Mouse (Mus musculus) lung, embryonic 16.5 days (tissue): ENCODE data around the gene Pip5k1b. TPM values are rescaled to one million over a fixed set of nuclear protein-coding genes. Genes with fewer than 3 reads are reported as not detected.

Experiments used
- ATAC-seq: fragments of 200-750 bp; cut with Nextera tagmentation; 2 replicates; pipeline ENCODE4 v1.8.0; 2017; ENCODE audit warnings: low read depth, mild to moderate bottlenecking, moderate library complexity
- H3K27ac ChIP-seq: fragments of 300-500 bp; sonication (generic); 2 replicates; pipeline ENCODE4 v1.5.1; 2014; ENCODE audit warnings: mild to moderate bottlenecking, control low read depth, low read length
- H3K27me3 ChIP-seq: fragments of 300-500 bp; sonication (generic); 2 replicates; pipeline ENCODE4 v1.6.1; 2014; ENCODE audit warnings: low read depth, low read length, mixed read lengths; ENCODE audit not compliant: control insufficient read depth, insufficient read depth
- H3K36me3 ChIP-seq: fragments of 300-500 bp; sonication (generic); 2 replicates; pipeline ENCODE4 v1.6.1; 2014; ENCODE audit warnings: low read length; ENCODE audit not compliant: control insufficient read depth, insufficient read depth
- H3K4me1 ChIP-seq: fragments of 300-500 bp; sonication (generic); replicated peaks from 2 replicates; pipeline ENCODE4 v1.6.1; 2014; ENCODE audit warnings: low read length, mixed read lengths; ENCODE audit not compliant: control insufficient read depth, insufficient read depth
- H3K4me2 ChIP-seq: fragments of 300-500 bp; sonication (generic); 2 replicates; pipeline ENCODE4 v1.6.1; 2014; ENCODE audit warnings: low read depth, low read length, control low read depth
- H3K4me3 ChIP-seq: fragments of 300-500 bp; sonication (generic); 2 replicates; pipeline ENCODE4 v1.5.1; 2014; ENCODE audit warnings: mild to moderate bottlenecking, low read length, control low read depth
- H3K9ac ChIP-seq: fragments of 300-500 bp; sonication (generic); 2 replicates; pipeline ENCODE4 v1.6.1; 2014; ENCODE audit warnings: low read length, control low read depth
- H3K9me3 ChIP-seq: fragments of 300-500 bp; sonication (generic); 2 replicates; pipeline ENCODE4 v1.6.1; 2016; ENCODE audit warnings: low read length; ENCODE audit not compliant: control insufficient read depth
- WGBS: fragments of 180-500 bp; shearing (Covaris S2); extraction: QIAGEN DNeasy Blood & Tissue Kit; methylation state at CpG from one replicate; pipeline ENCODE4 v1.1.7; 2014; 5-methylcytosine and 5-hydroxymethylcytosine counted together
- polyA plus RNA-seq: library from polyadenylated mRNA; unstranded; fragments of >200 nt; fragmentation: Nextera tagmentation; extraction: Ambion mirVana; gene quantifications from 2 replicates; pipeline ENCODE4 v1.2.1, GENCODE M21; 2015

Gene Pip5k1b
- polyA plus RNA-seq, 1 experiment from 2014 or later, result 3.8 TPM

DNA sequence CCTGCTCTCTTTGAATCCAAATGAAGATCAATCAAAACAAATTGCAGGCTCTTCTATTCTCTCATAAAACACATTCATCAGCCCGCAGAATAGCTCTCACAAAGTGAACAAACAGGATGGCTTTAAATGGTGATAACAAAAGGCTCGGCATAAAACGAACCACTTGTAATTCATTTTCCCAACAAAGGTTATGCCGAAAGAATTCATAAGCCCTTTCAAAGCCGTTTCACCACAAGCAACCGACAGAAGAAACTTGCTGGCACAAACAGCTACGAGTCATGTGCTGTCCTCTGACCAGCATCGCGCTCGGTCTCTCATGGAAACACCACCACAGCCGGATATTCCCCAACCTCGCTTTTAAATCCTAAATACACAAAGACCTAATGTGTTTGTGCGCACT lies 102.3 kb downstream of the Pip5k1b start:
- H3K4me2 ChIP-seq, result no peak overlapping the region
- no peak overlapping the region for H3K27ac ChIP-seq
- no peaks in the 10 kb centered on the region for H3K27me3 ChIP-seq
- H3K4me3 ChIP-seq, result no peak overlapping the region
- H3K36me3 ChIP-seq, result no peaks in the 10 kb centered on the region
- 62% methylated on average over 13 of the region's 13 CpGs for WGBS
- no peak for ATAC-seq
- H3K9ac ChIP-seq, result no peak overlapping the region
- no peaks in the 10 kb centered on the region for H3K9me3 ChIP-seq
- H3K4me1 ChIP-seq, result peaks cover 3% of the 10 kb centered on the region

DNA sequence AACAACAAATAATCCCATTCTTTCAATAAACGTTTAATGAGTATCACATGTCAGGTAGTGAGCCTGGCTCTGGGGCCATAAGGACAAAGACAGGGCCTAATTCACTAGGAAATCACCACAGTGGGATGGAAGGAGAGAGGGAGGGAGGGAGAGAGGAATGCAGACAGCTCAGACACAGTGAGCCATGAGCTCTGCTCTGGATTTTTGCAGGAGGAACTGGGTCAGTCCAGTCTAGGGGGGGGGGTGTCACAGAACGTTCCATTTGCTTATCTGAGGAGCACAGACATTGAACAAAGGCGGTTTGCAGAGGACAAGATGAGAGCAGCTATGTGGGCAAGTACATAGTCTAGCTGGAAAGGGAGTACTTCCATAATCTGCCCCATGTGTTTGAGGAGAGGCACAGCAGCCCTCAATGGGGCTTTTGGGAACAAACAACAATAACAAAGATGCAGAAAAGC lies 103.2 kb downstream of the Pip5k1b start:
- H3K9ac ChIP-seq, result no peak overlapping the region
- no peaks in the 10 kb centered on the region for H3K27me3 ChIP-seq
- H3K4me2 ChIP-seq, result no peak overlapping the region
- H3K4me1 ChIP-seq, result peaks cover 3% of the 10 kb centered on the region
- no peak overlapping the region for H3K27ac ChIP-seq
- 23% methylated on average over 3 of the region's 3 CpGs for WGBS
- H3K9me3 ChIP-seq, result no peaks in the 10 kb centered on the region
- ATAC-seq, result no peak
- H3K36me3 ChIP-seq, result no peaks in the 10 kb centered on the region
- H3K4me3 ChIP-seq, result no peak overlapping the region

- no peaks in the 10 kb centered on the region for H3K36me3 ChIP-seq
- no peak overlapping the region for H3K27ac ChIP-seq
- H3K4me1 ChIP-seq, result peaks cover 3% of the 10 kb centered on the region
- H3K27me3 ChIP-seq, result no peaks in the 10 kb centered on the region
- ATAC-seq, result no peak
- H3K9me3 ChIP-seq, result no peaks in the 10 kb centered on the region
- no peak overlapping the region for H3K4me2 ChIP-seq
- no peak overlapping the region for H3K4me3 ChIP-seq
- no peak overlapping the region for H3K9ac ChIP-seq
- 82% methylated on average over 3 of the region's 3 CpGs for WGBS
These were observed 104.0 kb downstream of the Pip5k1b start for GRCm38 (mm10) chr19:24451626-24452025.

GRCm38 (mm10) chr19:24450740-24451139 lies 104.9 kb downstream of the Pip5k1b start:
- Histone ChIP-seq H3K4me3 (no peak overlapping the region), H3K9me3 (no peaks in the 10 kb centered on the region), H3K27ac (no peak overlapping the region), H3K27me3 (no peaks in the 10 kb centered on the region), H3K9ac (no peak overlapping the region), H3K36me3 (no peaks in the 10 kb centered on the region), H3K4me2 (no peak overlapping the region), H3K4me1 (no peaks in the 10 kb centered on the region; the same call in none of the 2 replicates)
- WGBS, result 88% methylated on average over 8 of the region's 8 CpGs
- ATAC-seq, result no peak

DNA sequence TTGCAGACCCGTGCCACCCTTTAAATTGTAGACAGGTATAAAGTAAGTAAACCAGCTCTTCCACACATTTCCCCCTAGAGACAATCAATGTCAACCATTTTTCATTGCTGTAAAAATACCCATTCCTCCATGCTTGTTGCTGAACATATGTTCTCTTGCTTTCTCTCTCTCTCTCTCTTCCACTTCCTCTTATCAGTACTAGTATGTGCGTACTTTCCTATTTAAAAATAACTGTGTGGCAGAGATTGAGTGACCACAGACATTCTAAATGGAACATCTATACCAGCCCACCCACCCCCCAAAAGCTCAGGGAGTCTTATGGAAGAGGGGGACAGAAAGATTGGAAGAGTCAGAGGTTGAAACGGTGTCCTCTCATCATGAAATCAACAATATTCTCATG lies 111.3 kb downstream of the Pip5k1b start:
- ATAC-seq, result no peak
- Histone ChIP-seq H3K4me1 (no peaks in the 10 kb centered on the region), H3K9ac (no peak overlapping the region), H3K4me3 (no peak overlapping the region), H3K4me2 (no peak overlapping the region), H3K27ac (no peak overlapping the region), H3K27me3 (no peaks in the 10 kb centered on the region), H3K9me3 (no peaks in the 10 kb centered on the region), H3K36me3 (no peaks in the 10 kb centered on the region)
- WGBS, result 76% methylated on average over 3 of the region's 3 CpGs

DNA sequence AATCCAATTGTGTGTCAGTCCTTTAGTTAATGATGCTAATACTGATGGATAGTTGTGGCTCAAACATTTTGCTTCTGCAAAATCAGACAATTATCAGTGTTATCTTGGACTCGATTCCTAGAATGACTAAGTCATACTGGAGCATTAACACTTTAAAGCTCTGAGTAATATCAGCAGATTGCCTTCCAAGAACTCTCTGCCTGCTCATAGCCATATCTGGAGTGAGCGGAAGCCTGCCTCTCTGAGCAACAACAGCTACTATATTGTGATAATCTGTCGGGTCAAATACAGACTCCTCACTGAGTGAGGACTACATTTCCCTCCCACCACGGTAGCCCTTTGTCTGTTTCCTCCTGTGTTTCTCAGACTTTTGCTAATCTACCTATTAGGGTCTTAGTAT lies 116.0 kb downstream of the Pip5k1b start:
- no peak for ATAC-seq
- Histone ChIP-seq H3K9ac (no peak overlapping the region), H3K9me3 (no peaks in the 10 kb centered on the region), H3K4me1 (no peaks in the 10 kb centered on the region), H3K27ac (no peak overlapping the region), H3K36me3 (no peaks in the 10 kb centered on the region), H3K27me3 (no peaks in the 10 kb centered on the region), H3K4me2 (no peak overlapping the region), H3K4me3 (no peak overlapping the region)
- 70% methylated on average over 4 of the region's 4 CpGs for WGBS

- Histone ChIP-seq H3K36me3 (no peaks in the 10 kb centered on the region), H3K9ac (no peak overlapping the region), H3K9me3 (no peaks in the 10 kb centered on the region), H3K4me1 (no peaks in the 10 kb centered on the region), H3K27ac (no peak overlapping the region), H3K4me2 (no peak overlapping the region), H3K27me3 (no peaks in the 10 kb centered on the region), H3K4me3 (no peak overlapping the region)
- 55% methylated on average over 6 of the region's 6 CpGs for WGBS
- ATAC-seq, result no peak
These were observed 121.4 kb downstream of the Pip5k1b start for GRCm38 (mm10) chr19:24434291-24434690.

GRCm38 (mm10) chr19:24432447-24432846 lies 123.2 kb downstream of the Pip5k1b start:
- no peak for ATAC-seq
- H3K4me2 ChIP-seq, result no peak overlapping the region
- no peaks in the 10 kb centered on the region for H3K36me3 ChIP-seq
- H3K4me1 ChIP-seq, result no peaks in the 10 kb centered on the region
- no peak overlapping the region for H3K9ac ChIP-seq
- no peaks in the 10 kb centered on the region for H3K9me3 ChIP-seq
- WGBS, result 71% methylated on average over 5 of the region's 5 CpGs
- no peak overlapping the region for H3K4me3 ChIP-seq
- no peaks in the 10 kb centered on the region for H3K27me3 ChIP-seq
- no peak overlapping the region for H3K27ac ChIP-seq

DNA sequence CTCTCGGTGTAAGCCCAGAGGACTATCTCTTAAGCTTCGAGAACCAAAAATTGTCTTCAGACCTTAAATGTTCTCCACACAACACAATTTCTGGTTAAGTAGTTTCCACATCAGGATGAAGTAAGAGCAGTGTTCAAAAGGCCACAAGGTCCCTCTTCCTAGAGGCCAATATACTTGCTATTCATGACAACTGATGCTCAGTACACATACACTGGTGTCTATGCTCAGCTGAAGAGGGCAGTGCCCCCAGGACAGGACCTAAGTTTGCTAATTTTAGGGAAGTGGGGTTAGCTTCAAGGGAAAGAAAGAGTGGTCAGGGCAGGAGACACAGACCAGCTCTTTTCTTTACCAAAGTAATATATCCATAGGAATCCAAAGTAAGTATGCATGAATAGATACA lies 124.3 kb downstream of the Pip5k1b start:
- H3K4me1 ChIP-seq, result no peaks in the 10 kb centered on the region
- WGBS, result 87% methylated on average over 2 of the region's 2 CpGs
- no peak overlapping the region for H3K27ac ChIP-seq
- no peaks in the 10 kb centered on the region for H3K9me3 ChIP-seq
- H3K4me3 ChIP-seq, result no peak overlapping the region
- H3K9ac ChIP-seq, result no peak overlapping the region
- H3K4me2 ChIP-seq, result no peak overlapping the region
- ATAC-seq, result no peak
- no peaks in the 10 kb centered on the region for H3K27me3 ChIP-seq
- H3K36me3 ChIP-seq, result no peaks in the 10 kb centered on the region

DNA sequence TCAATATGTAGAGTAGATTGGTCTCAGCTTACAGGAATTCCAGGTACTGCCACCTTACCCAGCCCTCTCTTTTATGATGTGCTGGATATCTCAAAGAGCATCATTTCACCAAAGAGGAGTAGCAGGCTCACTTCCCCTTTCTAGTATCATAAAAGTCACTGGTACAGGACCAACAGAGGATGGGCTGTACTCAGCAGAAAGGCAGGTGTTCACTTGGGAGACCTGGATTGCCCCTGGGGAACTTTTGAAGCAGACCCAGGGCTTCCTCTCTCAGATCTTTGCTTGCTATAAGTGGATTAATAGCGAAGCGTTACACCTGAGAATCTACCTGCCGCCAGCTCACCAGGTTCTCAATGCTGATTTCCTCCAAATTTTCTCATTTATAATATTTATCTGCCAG lies 127.7 kb downstream of the Pip5k1b start:
- no peaks in the 10 kb centered on the region for H3K9me3 ChIP-seq
- H3K9ac ChIP-seq, result no peak overlapping the region
- ATAC-seq, result no peak
- H3K27ac ChIP-seq, result no peak overlapping the region
- no peaks in the 10 kb centered on the region for H3K27me3 ChIP-seq
- WGBS, result 95% methylated on average over 3 of the region's 3 CpGs
- no peak overlapping the region for H3K4me3 ChIP-seq
- H3K4me1 ChIP-seq, result no peaks in the 10 kb centered on the region
- no peak overlapping the region for H3K4me2 ChIP-seq
- H3K36me3 ChIP-seq, result no peaks in the 10 kb centered on the region
